Mouse (Mus musculus) limb, embryonic 14.5 days (tissue): ENCODE results near the gene Ggt5. TPM values are rescaled to one million over a fixed set of nuclear protein-coding genes. Genes with fewer than 3 reads are reported as not detected.

Source experiments
- ATAC-seq: fragments of 200-750 bp; cut with Nextera tagmentation; 2 replicates; pipeline ENCODE4 v1.8.0; 2017; ENCODE audit warnings: low read depth, moderate number of reproducible peaks, moderate TSS enrichment; ENCODE audit not compliant: low FRiP score
- DNase-seq: peaks from one replicate; pipeline ENCODE4 v3.0.0-alpha.2; 2015; ENCODE audit warnings: low spot score
- H3K27ac ChIP-seq: fragments of 300-500 bp; sonication (generic); replicated peaks from 2 replicates; pipeline ENCODE4 v1.5.1; 2014; ENCODE audit warnings: low read depth, mild to moderate bottlenecking, low read length, moderate library complexity, mixed read lengths
- H3K27me3 ChIP-seq: fragments of 300-500 bp; sonication (generic); 2 replicates; pipeline ENCODE4 v1.6.1; 2014; ENCODE audit warnings: low read length, mixed read lengths; ENCODE audit not compliant: control insufficient read depth, insufficient read depth
- H3K36me3 ChIP-seq: fragments of 300-500 bp; sonication (generic); 2 replicates; pipeline ENCODE4 v1.6.1; 2014; ENCODE audit warnings: mild to moderate bottlenecking, low read length, moderate library complexity, mixed read lengths; ENCODE audit not compliant: control insufficient read depth, insufficient read depth
- H3K4me1 ChIP-seq: fragments of 300-500 bp; sonication (generic); 2 replicates; pipeline ENCODE4 v1.6.1; 2014; ENCODE audit warnings: antibody characterized with exemption, low read length, mixed read lengths; ENCODE audit not compliant: control insufficient read depth, insufficient read depth
- H3K4me2 ChIP-seq: fragments of 300-500 bp; sonication (generic); replicated peaks from 2 replicates; pipeline ENCODE4 v1.6.1; 2014; ENCODE audit warnings: low read depth, mild to moderate bottlenecking, low read length, moderate library complexity; ENCODE audit not compliant: severe bottlenecking
- H3K4me3 ChIP-seq: fragments of 300-500 bp; sonication (generic); replicated peaks from 2 replicates; pipeline ENCODE4 v1.5.1; 2014; ENCODE audit warnings: low read length
- H3K9ac ChIP-seq: fragments of 300-500 bp; sonication (generic); 2 replicates; pipeline ENCODE4 v1.6.1; 2014; ENCODE audit warnings: mild to moderate bottlenecking, low read depth, low read length, moderate library complexity; ENCODE audit not compliant: severe bottlenecking
- H3K9me3 ChIP-seq: fragments of 300-500 bp; sonication (generic); 2 replicates; pipeline ENCODE4 v1.6.1; 2016; ENCODE audit warnings: low read length; ENCODE audit not compliant: control insufficient read depth
- POLR2A ChIP-seq: fragments of 200-500 bp; IDR thresholded peaks from 2 replicates; pipeline ENCODE4 v1.8.0; 2012; ENCODE audit warnings: inconsistent platforms, mild to moderate bottlenecking, moderate library complexity, borderline replicate concordance; ENCODE audit not compliant: insufficient read depth, insufficient read length; ENCODE audit errors: extremely low read depth
- WGBS: fragments of 180-500 bp; shearing (Covaris S2); extraction: QIAGEN DNeasy Blood & Tissue Kit; methylation state at CpG from one replicate; pipeline ENCODE4 v1.1.7; 2014; 5-methylcytosine and 5-hydroxymethylcytosine counted together
- polyA plus RNA-seq, 2 experiments: library from polyadenylated mRNA; depleted of rRNA in 1 of 2; stranded (reverse) in 1 of 2; unstranded in 1 of 2; fragments of >200 nt; fragmentation: Nextera tagmentation in 1 of 2; extraction: Ambion mirVana in 1 of 2; gene quantifications; 2 replicates each; pipeline versions ENCODE4 v1.2.1 to v1.2.3; 2012 to 2014

Ggt5 gene
- polyA plus RNA-seq, 2 experiments = 1.1 to 7.5 TPM

DNA sequence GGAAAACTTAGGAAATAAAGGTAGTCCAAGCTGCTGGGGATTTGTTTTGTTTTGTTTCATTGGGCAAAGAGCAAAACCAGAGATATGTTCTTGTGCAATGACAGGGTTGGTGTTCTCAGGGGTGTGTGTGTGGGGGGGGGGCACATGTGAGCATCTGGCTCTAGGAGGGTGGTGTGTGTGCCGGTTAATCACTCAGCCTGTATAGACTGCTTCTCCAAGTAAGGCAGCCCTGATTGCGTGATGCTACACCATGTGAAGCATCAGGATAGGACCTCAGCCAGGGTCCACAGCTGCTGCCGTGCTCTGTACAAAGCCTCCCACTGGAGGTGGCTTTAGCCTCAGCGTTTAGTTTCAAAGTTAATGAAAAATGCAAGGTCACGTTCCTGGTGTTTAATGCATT is 43.9 kb downstream of the Ggt5 start:
- Histone ChIP-seq H3K4me3 (no peak overlapping the region), H3K27me3 (no peaks in the 10 kb centered on the region), H3K9me3 (no peaks in the 10 kb centered on the region), H3K9ac (no peak overlapping the region), H3K4me1 (no peaks in the 10 kb centered on the region), H3K36me3 (no peaks in the 10 kb centered on the region), H3K4me2 (no peak overlapping the region), H3K27ac (no peak overlapping the region)
- DNase-seq (peak; percentile 27), ATAC-seq (peak; percentile 67)
- TF ChIP-seq POLR2A = no peak
- 65% methylated on average over 5 of the region's 5 CpGs for WGBS

DNA sequence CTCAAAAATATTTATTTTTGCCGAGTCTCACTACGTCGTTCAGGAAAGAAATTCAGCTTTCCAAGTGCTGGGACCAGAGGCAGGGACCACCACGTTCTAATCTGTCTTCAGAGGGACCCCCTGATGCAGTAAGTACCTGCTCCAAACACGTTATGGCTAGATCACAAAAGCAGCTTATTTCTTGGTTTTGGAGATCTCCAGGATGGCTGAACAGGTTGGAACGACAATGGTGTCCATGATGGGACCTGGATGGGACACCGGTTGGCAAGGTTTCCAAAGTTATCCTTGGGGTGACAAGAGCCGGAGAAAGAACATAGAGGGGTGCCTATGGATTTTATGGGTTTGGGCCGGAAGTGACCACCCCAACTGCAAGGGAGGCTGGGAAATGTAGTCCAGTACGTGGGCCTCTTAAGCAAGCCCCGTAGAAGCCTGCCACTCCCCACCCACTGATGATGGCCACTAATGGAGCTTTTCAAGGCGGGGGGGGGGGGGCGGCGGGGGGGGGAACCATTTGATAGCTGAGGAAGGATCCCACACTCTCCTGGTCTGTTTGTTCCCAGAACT is 44.5 kb downstream of the Ggt5 start:
- no peaks in the 10 kb centered on the region for H3K36me3 ChIP-seq
- no peak overlapping the region for H3K9ac ChIP-seq
- H3K4me1 ChIP-seq = no peaks in the 10 kb centered on the region
- H3K4me3 ChIP-seq = no peak overlapping the region
- no peaks in the 10 kb centered on the region for H3K9me3 ChIP-seq
- 83% methylated on average over 10 of the region's 14 CpGs for WGBS
- H3K4me2 ChIP-seq = no peak overlapping the region
- H3K27ac ChIP-seq = no peak overlapping the region
- H3K27me3 ChIP-seq = no peaks in the 10 kb centered on the region
- ATAC-seq (no peak), DNase-seq (no peak)
- no peak for TF ChIP-seq POLR2A

DNA sequence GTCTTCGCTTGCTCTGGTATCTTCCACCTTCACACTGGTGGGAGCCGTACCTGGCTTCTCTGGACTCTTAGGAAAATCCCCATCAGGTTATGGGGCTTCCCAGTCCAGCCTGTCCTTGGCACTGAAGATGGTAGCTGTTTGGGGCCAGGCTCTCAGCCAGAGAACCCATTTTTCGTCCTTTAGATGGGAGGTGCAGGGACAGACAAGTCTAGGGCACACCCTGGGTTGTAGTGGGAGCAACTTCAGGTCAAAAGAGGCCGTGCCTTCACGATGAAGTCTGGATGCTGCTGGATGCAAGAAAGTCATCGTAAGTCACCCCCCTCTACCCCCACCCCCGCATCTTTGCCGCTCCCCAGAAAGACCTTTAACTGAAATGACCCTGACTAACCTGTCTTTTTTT is 45.5 kb downstream of the Ggt5 start:
- ATAC-seq = no peak
- DNase-seq = no peak
- H3K27me3 ChIP-seq = no peaks in the 10 kb centered on the region

DNA sequence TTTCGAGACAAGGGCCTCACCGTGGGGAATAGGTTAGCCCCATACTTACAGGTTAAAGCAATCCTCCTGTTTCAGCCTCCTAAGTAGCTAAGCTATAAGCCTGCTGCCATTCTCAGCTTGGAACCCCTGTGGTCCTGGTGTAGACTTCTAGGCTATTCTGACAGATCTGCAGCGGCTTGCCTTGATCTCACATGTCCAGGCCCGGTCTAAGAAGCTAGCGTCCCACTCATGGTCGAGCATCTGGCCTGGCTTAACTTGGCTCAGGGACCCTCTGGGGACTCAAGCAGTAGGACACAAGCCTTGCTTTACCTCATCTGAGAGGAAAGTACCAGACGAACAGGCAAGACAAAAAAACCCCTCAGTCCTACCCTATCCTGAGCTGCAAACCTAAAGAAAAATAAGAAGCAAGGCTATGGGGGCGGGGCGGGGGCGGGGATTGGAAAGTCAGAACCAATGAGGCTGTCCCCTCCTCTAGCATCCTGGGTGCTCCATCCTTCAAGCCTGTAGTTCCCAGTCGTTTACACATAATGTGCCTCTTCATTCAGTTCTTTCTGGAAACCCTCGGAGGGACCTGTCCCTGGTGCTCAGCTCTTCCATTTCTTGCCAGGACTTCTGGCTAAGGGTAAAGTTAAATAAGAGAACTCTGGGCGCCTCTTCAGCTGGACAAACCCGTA is 46.0 kb downstream of the Ggt5 start:
- H3K36me3 ChIP-seq = no peaks in the 10 kb centered on the region
- TF ChIP-seq POLR2A = no peak
- no peak overlapping the region for H3K4me3 ChIP-seq
- 66% methylated on average over 14 of the region's 14 CpGs for WGBS
- DNase-seq (no peak), ATAC-seq (no peak)
- H3K9me3 ChIP-seq = no peaks in the 10 kb centered on the region
- no peak overlapping the region for H3K9ac ChIP-seq
- H3K4me2 ChIP-seq = no peak overlapping the region
- no peaks in the 10 kb centered on the region for H3K4me1 ChIP-seq
- no peaks in the 10 kb centered on the region for H3K27me3 ChIP-seq
- H3K27ac ChIP-seq = no peak overlapping the region

More for the DNA sequence above, 45.5 kb downstream of the Ggt5 start:
- no peaks in the 10 kb centered on the region for H3K4me1 ChIP-seq
- H3K27ac ChIP-seq = no peak overlapping the region
- H3K4me2 ChIP-seq = no peak overlapping the region
- H3K36me3 ChIP-seq = no peaks in the 10 kb centered on the region
- H3K4me3 ChIP-seq = no peak overlapping the region
- H3K9ac ChIP-seq = no peak overlapping the region
- TF ChIP-seq POLR2A = no peak
- WGBS = 94% methylated on average over 8 of the region's 8 CpGs
- H3K9me3 ChIP-seq = no peaks in the 10 kb centered on the region

DNA sequence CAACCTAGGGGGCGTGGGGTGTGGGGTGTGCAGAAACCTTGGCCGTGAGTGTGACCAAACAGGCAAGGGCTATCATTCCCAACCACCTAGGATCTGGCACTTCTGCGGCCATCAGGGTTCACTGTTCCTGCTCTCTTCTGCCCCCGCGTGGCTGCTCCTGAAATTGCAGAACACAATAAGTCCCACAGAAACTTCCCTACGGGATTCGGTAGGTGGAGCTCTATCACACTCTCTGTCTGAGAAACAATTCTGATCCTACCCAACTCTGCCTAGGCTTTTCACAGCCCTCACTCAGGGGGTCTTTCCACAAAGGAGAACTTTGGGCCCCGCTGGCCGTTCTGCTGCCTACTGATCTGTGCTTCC is 46.5 kb downstream of the Ggt5 start:
- 5% methylated on average over 9 of the region's 9 CpGs for WGBS
- Histone ChIP-seq H3K9me3 (no peaks in the 10 kb centered on the region), H3K27ac (no peak overlapping the region), H3K4me3 (no peak overlapping the region), H3K4me2 (no peak overlapping the region), H3K27me3 (no peaks in the 10 kb centered on the region), H3K4me1 (no peaks in the 10 kb centered on the region), H3K36me3 (no peaks in the 10 kb centered on the region), H3K9ac (no peak overlapping the region)
- no peak for ATAC-seq
- peak; percentile 61 for DNase-seq
- no peak for TF ChIP-seq POLR2A
